Mouse (Mus musculus): ENCODE results near the gene Map2k2.

DNA sequence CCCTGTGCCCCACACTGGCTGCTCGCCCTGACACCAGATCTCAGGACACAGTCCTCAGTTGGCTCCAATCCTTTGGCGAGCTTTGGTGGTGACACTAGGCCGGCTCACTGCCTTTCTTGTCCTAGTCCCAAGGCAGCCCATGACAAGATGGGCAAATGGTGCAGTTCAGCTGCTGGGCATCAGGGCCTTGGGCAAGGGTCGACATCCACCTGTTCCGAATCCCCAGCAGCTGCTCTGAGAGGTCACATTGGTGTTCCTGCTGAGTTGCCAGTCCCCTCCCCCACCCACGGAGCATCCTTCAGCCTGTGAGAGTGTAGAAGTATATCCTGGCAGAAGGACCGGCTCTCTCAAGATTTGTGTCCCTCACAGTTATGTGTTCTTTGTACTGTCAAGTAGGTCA, 14.9 kb downstream of the Map2k2 start:
- TF ChIP-seq EP300 (IDR thresholded peaks at IDR 0.05; ENCODE audit: insufficient read depth, low read depth, low read length) (no peak), CTCF (IDR thresholded peaks at IDR 0.05; ENCODE audit: low read depth, low read length) (no peak), POLR2A (IDR thresholded peaks at IDR 0.05; ENCODE audit: insufficient read depth, low read length) (no peak)
